Mouse (Mus musculus) erythroblast, embryonic 14.5 days (primary cell): ENCODE results near the gene Mbd3.

Source experiments
- GATA1 ChIP-seq: IDR thresholded peaks from 2 replicates; pipeline ENCODE4 v1.6.1; 2012; ENCODE audit warnings: low read length, inconsistent platforms, mixed read lengths
- TAL1 ChIP-seq: IDR thresholded peaks from 3 replicates; pipeline ENCODE4 v1.6.1; 2012; ENCODE audit warnings: low read length, inconsistent platforms, mixed read lengths

DNA sequence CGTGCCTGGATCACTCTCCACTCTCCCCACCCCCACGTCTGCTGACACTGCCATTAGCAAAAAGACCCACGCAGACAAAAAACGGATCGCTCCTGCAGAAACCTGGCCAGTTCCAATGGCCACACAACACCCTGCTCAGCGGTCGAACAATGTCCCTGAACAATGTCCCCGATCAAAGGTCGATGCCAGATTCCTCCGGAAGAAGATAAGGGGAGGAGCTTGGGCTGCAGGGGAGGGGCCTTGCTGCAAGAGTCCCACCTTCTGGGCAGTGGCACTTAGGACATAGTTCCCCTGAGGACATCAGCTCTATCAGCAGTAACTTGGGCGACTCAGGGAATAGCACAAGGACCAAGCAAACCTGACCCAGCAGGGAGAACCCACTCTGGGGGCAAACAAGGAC is 47.5 kb downstream of the Mbd3 start:
- no peak for TF ChIP-seq TAL1
- TF ChIP-seq GATA1, result no peak
